Mouse (Mus musculus): ENCODE data around the gene Wee2.

DNA sequence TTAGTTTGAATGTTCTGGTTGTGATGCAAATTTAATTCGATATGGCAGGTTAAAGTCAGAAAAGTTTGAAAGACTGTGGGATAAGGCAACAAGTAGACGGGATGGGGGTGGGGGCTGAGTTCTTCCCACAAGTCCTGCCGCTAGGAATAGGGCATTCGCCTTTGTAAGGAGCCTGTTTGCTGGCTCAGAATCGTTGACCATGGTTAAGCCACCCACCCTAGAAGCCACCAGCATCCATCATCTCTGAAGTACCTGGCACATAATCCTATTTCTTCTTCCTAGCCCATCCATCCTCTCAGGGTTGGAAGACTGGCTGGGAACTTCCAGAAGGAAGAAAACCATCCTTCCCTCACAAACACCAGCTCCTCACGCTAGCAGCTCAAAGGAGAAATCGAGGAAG is 4.2 kb upstream of the Wee2 start:
- no peak for TF ChIP-seq POLR2A (IDR thresholded peaks at IDR 0.05; ENCODE audit: extremely low read depth, insufficient read depth, low read length)
- no peak for TF ChIP-seq CTCF (IDR thresholded peaks at IDR 0.05; ENCODE audit: low read depth, low read length)
